Mouse (Mus musculus): Measurements from ENCODE around the gene Stx1a. TPM values are rescaled to one million over a fixed set of nuclear protein-coding genes. Genes with fewer than 3 reads are reported as not detected.

Gene Stx1a
- polyA plus RNA-seq, 1 experiment from 2014 or later: 132 TPM

DNA sequence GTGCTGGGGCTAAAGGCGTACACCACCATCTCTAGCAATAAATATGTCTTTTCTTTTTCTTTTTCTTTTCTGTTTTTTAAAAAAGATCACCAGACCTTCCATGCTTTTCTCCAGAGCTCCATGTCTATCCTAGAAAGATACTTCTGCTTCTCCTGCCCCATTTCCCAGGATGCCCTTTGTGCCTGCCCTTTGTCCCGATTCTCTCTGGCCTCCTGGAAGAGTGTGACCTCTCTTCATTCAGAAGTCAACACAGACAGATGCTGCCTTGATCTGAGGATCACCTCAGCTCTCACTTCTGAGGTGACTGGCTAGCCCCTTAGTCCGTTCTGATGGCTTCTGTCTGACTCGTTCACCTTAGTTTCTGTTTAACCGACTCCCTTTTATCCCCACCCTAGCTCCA, 57.3 kb downstream of the Stx1a start:
- Histone ChIP-seq H3K36me3 (ENCODE audit: control insufficient read depth, insufficient read depth, low read length) (no peaks in the 10 kb centered on the region), H3K27ac (ENCODE audit: low read depth, low read length) (no peak overlapping the region), H3K4me1 (ENCODE audit: control insufficient read depth, insufficient read depth, low read length) (peaks cover 9% of the 10 kb centered on the region), H3K4me3 (ENCODE audit: low read depth, low read length) (no peak overlapping the region), H3K27me3 (ENCODE audit: control insufficient read depth, insufficient read depth, low read length) (no peaks in the 10 kb centered on the region), H3K9ac (replicated peaks; ENCODE audit: low read depth, low read length) (no peak overlapping the region), H3K9me3 (ENCODE audit: control insufficient read depth, low read length) (no peaks in the 10 kb centered on the region), H3K4me2 (ENCODE audit: low read depth, low read length) (no peak overlapping the region)
- 89% methylated on average over 5 of the region's 5 CpGs for WGBS
- ATAC-seq (ENCODE audit: low read depth): no peak

DNA sequence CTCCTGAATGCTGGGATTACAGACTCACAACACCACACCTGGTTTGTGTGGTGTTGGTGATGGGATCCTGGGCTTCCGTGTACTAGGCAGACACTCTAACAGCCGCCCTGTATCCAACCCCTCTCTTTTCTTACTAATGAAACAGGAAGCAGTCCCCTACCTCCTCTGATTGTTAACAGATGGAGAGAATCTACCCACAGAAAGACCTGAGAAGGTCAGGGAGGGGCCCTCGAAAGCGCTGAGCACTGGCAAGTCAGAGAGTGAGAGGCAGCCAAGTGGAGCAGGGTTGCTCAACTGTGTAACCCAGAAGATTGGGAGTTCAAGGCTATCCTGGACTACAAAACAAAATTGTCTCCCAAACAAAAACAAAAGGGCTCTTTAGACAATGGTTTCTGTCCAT, 63.6 kb downstream of the Stx1a start:
- Histone ChIP-seq H3K4me1 (ENCODE audit: control insufficient read depth, insufficient read depth, low read length) (no peaks in the 10 kb centered on the region), H3K27me3 (ENCODE audit: control insufficient read depth, insufficient read depth, low read length) (peaks cover 23% of the 10 kb centered on the region), H3K4me2 (ENCODE audit: low read depth, low read length) (no peak overlapping the region), H3K4me3 (ENCODE audit: low read depth, low read length) (no peak overlapping the region), H3K9ac (replicated peaks; ENCODE audit: low read depth, low read length) (no peak overlapping the region), H3K27ac (ENCODE audit: low read depth, low read length) (no peak overlapping the region), H3K36me3 (ENCODE audit: control insufficient read depth, insufficient read depth, low read length) (no peaks in the 10 kb centered on the region), H3K9me3 (ENCODE audit: control insufficient read depth, low read length) (no peaks in the 10 kb centered on the region)
- WGBS: 74% methylated on average over 4 of the region's 4 CpGs
- no peak for ATAC-seq (ENCODE audit: low read depth)

DNA sequence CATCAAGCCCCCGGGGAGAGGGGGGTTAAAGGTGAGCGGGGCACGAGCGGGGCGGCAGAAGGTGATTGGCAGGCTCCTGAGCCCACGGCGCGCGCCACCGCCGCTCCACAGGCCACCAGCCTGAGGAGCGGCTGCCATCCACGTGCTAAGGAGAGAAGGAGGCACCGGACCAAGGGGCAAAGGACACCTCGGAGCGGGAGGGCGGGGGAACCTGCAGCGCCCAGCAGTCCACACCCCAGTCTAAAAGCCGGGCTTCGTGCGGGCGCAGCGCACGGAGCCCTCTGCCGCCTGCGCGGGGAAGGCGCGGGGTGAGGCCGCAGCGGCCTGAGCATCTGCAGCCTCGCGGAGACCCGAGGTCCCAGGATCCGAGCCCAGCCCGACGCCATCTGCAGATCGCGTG, 66.4 kb downstream of the Stx1a start, which contains the start of gene Mlxipl:
Gene Mlxipl (plus strand): TSS at position 238 of the 400 bp plus-strand sequence.
- H3K4me1 ChIP-seq (ENCODE audit: control insufficient read depth, insufficient read depth, low read length): no peaks in the 10 kb centered on the region
- peaks cover 23% of the 10 kb centered on the region for H3K27me3 ChIP-seq (ENCODE audit: control insufficient read depth, insufficient read depth, low read length)
- no peak within 1 kb of the TSS for H3K4me2 ChIP-seq (ENCODE audit: low read depth, low read length)
- no peaks in the 10 kb centered on the region for H3K36me3 ChIP-seq (ENCODE audit: control insufficient read depth, insufficient read depth, low read length)
- no peak within 1 kb of the TSS for H3K4me3 ChIP-seq (ENCODE audit: low read depth, low read length)
- ATAC-seq (ENCODE audit: low read depth): no peak
- H3K9ac ChIP-seq (replicated peaks; ENCODE audit: low read depth, low read length): no peak within 1 kb of the TSS
- WGBS: 4% methylated on average over 38 of the region's 39 CpGs
- no peak within 1 kb of the TSS for H3K27ac ChIP-seq (ENCODE audit: low read depth, low read length)
- no peaks in the 10 kb centered on the region for H3K9me3 ChIP-seq (ENCODE audit: control insufficient read depth, low read length)

Other genes starting within 250 kb of the Stx1a start
- gene Tmem270, start 116.7 kb upstream of the Stx1a start, polyA plus RNA-seq (2014; fragmentation: Nextera tagmentation; extraction: Ambion mirVana): not detected in 2 replicates
- gene Cldn13, start 108.0 kb upstream of the Stx1a start, polyA plus RNA-seq (2014; fragmentation: Nextera tagmentation; extraction: Ambion mirVana): 0.32 TPM in 1 of 2 replicates, not detected in the other
- 3.7 and 7.4 TPM in 2 replicates for gene Mettl27, start 91.1 kb upstream of the Stx1a start, polyA plus RNA-seq (2014; fragmentation: Nextera tagmentation; extraction: Ambion mirVana)
- not detected in 2 replicates for gene Cldn4, start 76.5 kb upstream of the Stx1a start, polyA plus RNA-seq (2014; fragmentation: Nextera tagmentation; extraction: Ambion mirVana)
- 0.48 and 0.57 TPM in 2 replicates for gene Cldn3, start 37.3 kb upstream of the Stx1a start, polyA plus RNA-seq (2014; fragmentation: Nextera tagmentation; extraction: Ambion mirVana)
- 74.8 and 79.6 TPM in 2 replicates for gene Abhd11, start 14.3 kb upstream of the Stx1a start, polyA plus RNA-seq (2014; fragmentation: Nextera tagmentation; extraction: Ambion mirVana)
- 42.2 and 47.0 TPM in 2 replicates for gene Dnajc30, start 40.7 kb downstream of the Stx1a start, polyA plus RNA-seq (2014; fragmentation: Nextera tagmentation; extraction: Ambion mirVana)
- 60.3 and 72.5 TPM in 2 replicates for gene Bud23, start 41.5 kb downstream of the Stx1a start, polyA plus RNA-seq (2014; fragmentation: Nextera tagmentation; extraction: Ambion mirVana)
- 26.9 and 28.8 TPM in 2 replicates for gene Vps37d, start 54.8 kb downstream of the Stx1a start, polyA plus RNA-seq (2014; fragmentation: Nextera tagmentation; extraction: Ambion mirVana)
- 0.27 and 0.89 TPM in 2 replicates for gene Mlxipl, start 66.4 kb downstream of the Stx1a start, polyA plus RNA-seq (2014; fragmentation: Nextera tagmentation; extraction: Ambion mirVana)
- gene Tbl2, start 126.2 kb downstream of the Stx1a start, polyA plus RNA-seq (2014; fragmentation: Nextera tagmentation; extraction: Ambion mirVana): 16.4 and 17.2 TPM in 2 replicates
- 40.0 and 41.6 TPM in 2 replicates for gene Bcl7b, start 144.8 kb downstream of the Stx1a start, polyA plus RNA-seq (2014; fragmentation: Nextera tagmentation; extraction: Ambion mirVana)
- gene Baz1b, start 163.8 kb downstream of the Stx1a start, polyA plus RNA-seq (2014; fragmentation: Nextera tagmentation; extraction: Ambion mirVana): 35.0 and 37.3 TPM in 2 replicates
- gene Fzd9, start 227.7 kb downstream of the Stx1a start, polyA plus RNA-seq (2014; fragmentation: Nextera tagmentation; extraction: Ambion mirVana): 10.0 and 12.0 TPM in 2 replicates

Measured in neural tube, embryonic 14.5 days (tissue).